Mouse (Mus musculus): Measurements from ENCODE around the gene Slc9a1.

- TF ChIP-seq POLR2A (IDR thresholded peaks at IDR 0.05; ENCODE audit: borderline replicate concordance, extremely low read depth, low read depth, low read length) = no peak
- no peak for TF ChIP-seq CTCF (IDR thresholded peaks at IDR 0.05; ENCODE audit: insufficient read depth, low read length)
Measured at GRCm38 (mm10) chr4:133347624-133348023, 21.9 kb upstream of the Slc9a1 start.

Measured in lung, adult 2 months (tissue).